Mouse (Mus musculus): ENCODE measurements around the gene Pip5kl1.

GRCm38 (mm10) chr2:32533163-32533562 lies 41.4 kb upstream of the Pip5kl1 start:
- TF ChIP-seq CTCF (IDR thresholded peaks at IDR 0.05; ENCODE audit: low read depth, low read length), result no peak
- no peak for TF ChIP-seq GATA1 (IDR thresholded peaks at IDR 0.05; ENCODE audit: borderline replicate concordance, low read length)
